Mouse (Mus musculus) sigmoid colon, adult 10 weeks (tissue): ENCODE data around the gene Fgf5. TPM values are rescaled to one million over a fixed set of nuclear protein-coding genes. Genes with fewer than 3 reads are reported as not detected.

Experiments
- polyA plus RNA-seq: library from polyadenylated mRNA; stranded (reverse); fragments of 350-450 nt; fragmentation: Illumina TruSeq; extraction: RNeasy Lipid Tissue Mini Kit (QIAGEN cat#74804); gene quantifications from one replicate; pipeline ENCODE4 v1.2.3, GENCODE M21; 2014; ENCODE audit warnings: low read depth, low replicate concordance

The Fgf5 gene
- polyA plus RNA-seq, result not detected

DNA sequence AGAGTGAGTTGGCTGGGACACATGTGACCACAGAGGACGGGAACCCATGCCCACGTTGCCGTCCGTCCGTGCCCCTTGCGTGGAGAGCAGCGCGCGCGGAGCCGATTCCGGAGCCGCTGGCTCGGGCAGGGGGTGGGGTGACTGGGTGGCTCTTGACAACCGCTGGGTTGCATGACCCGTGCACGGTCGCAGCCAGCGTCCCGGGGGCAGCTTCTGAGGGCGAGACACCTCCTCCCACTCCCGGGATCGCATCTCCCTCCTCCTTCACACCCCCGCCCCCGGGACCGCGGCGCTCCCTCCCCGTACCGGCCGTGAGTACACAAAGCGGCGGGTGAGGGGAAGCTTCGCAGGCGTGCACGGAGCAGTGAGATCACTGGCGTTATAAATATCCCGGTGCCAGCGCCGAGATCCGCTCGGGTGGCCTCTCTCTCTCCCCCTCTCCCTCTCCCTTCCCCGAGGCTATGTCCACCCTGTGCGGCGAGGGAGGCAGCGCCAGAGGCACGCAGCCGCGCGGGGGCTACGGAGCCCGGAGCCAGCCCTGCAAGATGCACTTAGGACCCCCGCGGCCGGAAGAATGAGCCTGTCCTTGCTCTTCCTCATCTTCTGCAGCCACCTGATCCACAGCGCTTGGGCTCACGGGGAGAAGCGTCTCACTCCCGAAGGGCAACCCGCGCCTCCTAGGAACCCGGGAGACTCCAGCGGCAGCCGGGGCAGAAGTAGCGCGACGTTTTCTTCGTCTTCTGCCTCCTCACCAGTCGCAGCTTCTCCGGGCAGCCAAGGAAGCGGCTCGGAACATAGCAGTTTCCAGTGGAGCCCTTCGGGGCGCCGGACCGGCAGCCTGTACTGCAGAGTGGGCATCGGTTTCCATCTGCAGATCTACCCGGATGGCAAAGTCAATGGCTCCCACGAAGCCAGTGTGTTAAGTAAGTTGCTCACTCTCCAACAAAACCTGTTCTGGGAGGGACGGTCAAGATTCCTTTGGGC is at the start of gene Fgf5:
Gene Fgf5, plus strand, starts transcription at position 347 of the 984 bp plus-strand sequence.

Other genes starting within 250 kb of the Fgf5 start
- 52.7 TPM for gene Antxr2, start 223.1 kb upstream of the Fgf5 start, polyA plus RNA-seq
- not detected for gene Prdm8, start 87.0 kb upstream of the Fgf5 start, polyA plus RNA-seq
- gene Cfap299, start 75.1 kb downstream of the Fgf5 start, polyA plus RNA-seq, result 1.1 TPM